Mouse (Mus musculus) intestine, embryonic 16.5 days (tissue): ENCODE results near the gene Tmf1. TPM values are rescaled to one million over a fixed set of nuclear protein-coding genes. Genes with fewer than 3 reads are reported as not detected.

Source experiments
- polyA plus RNA-seq: library from polyadenylated mRNA; unstranded; fragments of >200 nt; fragmentation: Nextera tagmentation; extraction: Ambion mirVana; gene quantifications from 2 replicates; pipeline ENCODE4 v1.2.1, GENCODE M21; 2015

Gene Tmf1
- polyA plus RNA-seq, 1 experiment from 2014 or later: 23.3 TPM

Other genes with a start within 250 kb of the Tmf1 start
- 0.10 TPM in 2 replicates for gene Fam19a4, start 118.7 kb downstream of the Tmf1 start, polyA plus RNA-seq
- gene Eogt, start 29.9 kb downstream of the Tmf1 start, polyA plus RNA-seq: 6.7 and 7.4 TPM in 2 replicates
- gene Uba3, start 26.5 kb upstream of the Tmf1 start, polyA plus RNA-seq: 50.0 and 53.7 TPM in 2 replicates
- 76.4 TPM in 2 replicates for gene Arl6ip5, start 31.6 kb upstream of the Tmf1 start, polyA plus RNA-seq
- gene Lmod3, start 73.6 kb upstream of the Tmf1 start, polyA plus RNA-seq: 0.06 and 0.12 TPM in 2 replicates